Mouse (Mus musculus): ENCODE data around the gene Tmem131.

GRCm38 (mm10) chr1:36847276-36847675, 96.2 kb downstream of the Tmem131 start:
- TF ChIP-seq CTCF (IDR thresholded peaks at IDR 0.05; ENCODE audit: low read depth): no peak
- TF ChIP-seq EP300 (IDR thresholded peaks at IDR 0.05; ENCODE audit: low read depth): no peak
